Mouse (Mus musculus) neural tube, embryonic 14.5 days (tissue): ENCODE measurements at regions not wholly inside any gene's neighbourhood (a gene's known extent, or its start where the extent isn't known, plus 50 kb on each side); places are given as distances from the start of the nearest gene placed in this dataset.

ENCODE experiments used
- ATAC-seq: fragments of 200-750 bp; cut with Nextera tagmentation; 2 replicates; pipeline ENCODE4 v1.8.0; 2017; ENCODE audit warnings: low read depth, mild to moderate bottlenecking, moderate TSS enrichment, moderate library complexity
- H3K27ac ChIP-seq: fragments of 300-500 bp; sonication (generic); 2 replicates; pipeline ENCODE4 v1.5.1; 2014; ENCODE audit warnings: low read depth, mild to moderate bottlenecking, control low read depth, low read length, moderate library complexity, mixed read lengths
- H3K27me3 ChIP-seq: fragments of 300-500 bp; sonication (generic); 2 replicates; pipeline ENCODE4 v1.6.1; 2014; ENCODE audit warnings: low read length; ENCODE audit not compliant: control insufficient read depth, insufficient read depth
- H3K36me3 ChIP-seq: fragments of 300-500 bp; sonication (generic); 2 replicates; pipeline ENCODE4 v1.6.1; 2014; ENCODE audit warnings: low read length, mixed read lengths; ENCODE audit not compliant: control insufficient read depth, insufficient read depth
- H3K4me1 ChIP-seq: fragments of 300-500 bp; sonication (generic); 2 replicates; pipeline ENCODE4 v1.6.1; 2014; ENCODE audit warnings: low read length; ENCODE audit not compliant: control insufficient read depth, insufficient read depth
- H3K4me2 ChIP-seq: fragments of 300-500 bp; sonication (generic); 2 replicates; pipeline ENCODE4 v1.6.1; 2014; ENCODE audit warnings: mild to moderate bottlenecking, low read depth, low read length, control low read depth
- H3K4me3 ChIP-seq: fragments of 300-500 bp; sonication (generic); 2 replicates; pipeline ENCODE4 v1.5.1; 2014; ENCODE audit warnings: low read depth, low read length, control low read depth, mixed read lengths
- H3K9ac ChIP-seq: fragments of 300-500 bp; sonication (generic); replicated peaks from 2 replicates; pipeline ENCODE4 v1.6.1; 2014; ENCODE audit warnings: low read depth, mild to moderate bottlenecking, control low read depth, low read length, mixed read lengths
- H3K9me3 ChIP-seq: fragments of 300-500 bp; sonication (generic); 2 replicates; pipeline ENCODE4 v1.6.1; 2016; ENCODE audit warnings: low read length; ENCODE audit not compliant: control insufficient read depth
- WGBS: fragments of 180-500 bp; shearing (Covaris S2); extraction: QIAGEN DNeasy Blood & Tissue Kit; methylation state at CpG from one replicate; pipeline ENCODE4 v1.1.7; 2014; 5-methylcytosine and 5-hydroxymethylcytosine counted together

- Histone ChIP-seq H3K27me3 (no peaks in the 10 kb centered on the region), H3K4me1 (0 out of 2 replicates have a peak, but pooled peaks cover 3% of the 10 kb centered on the region), H3K9me3 (no peaks in the 10 kb centered on the region), H3K36me3 (no peaks in the 10 kb centered on the region), H3K27ac (no peak overlapping the region), H3K4me3 (no peak overlapping the region), H3K9ac (no peak overlapping the region), H3K4me2 (no peak overlapping the region)
- ATAC-seq: no peak
- 58% methylated on average over 9 of the region's 9 CpGs for WGBS
These were observed 76.7 kb downstream of the Trim29 start for GRCm38 (mm10) chr9:43387397-43387796.

DNA sequence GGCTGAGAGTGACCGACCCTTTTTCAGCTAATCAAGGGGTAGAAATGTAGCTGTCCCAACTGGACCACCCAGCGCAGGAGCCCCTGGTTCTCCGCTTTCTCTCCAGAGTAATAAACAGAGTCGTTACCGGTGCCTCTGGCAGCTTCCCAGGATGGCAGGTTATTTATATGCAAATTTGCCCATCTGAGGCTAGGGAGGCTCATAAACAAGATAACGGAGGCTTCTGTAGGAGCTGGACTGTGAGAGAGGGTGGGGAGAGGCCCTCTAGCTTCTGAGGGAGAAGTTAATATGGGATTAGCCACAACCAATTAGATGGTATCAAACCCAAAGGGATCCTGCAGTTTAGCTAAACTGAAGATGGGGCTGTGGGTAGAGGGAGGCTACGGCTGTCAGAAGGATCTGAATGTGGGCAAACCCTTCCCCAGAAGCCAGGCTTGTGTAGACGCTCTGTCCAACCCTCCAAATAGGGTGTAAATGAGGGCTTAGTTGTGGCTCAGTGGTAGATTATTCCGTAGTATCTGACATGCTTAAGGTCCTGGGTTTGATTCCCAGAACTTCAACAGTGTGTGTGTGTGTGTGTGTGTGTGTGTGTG lies 78.9 kb downstream of the Trim29 start:
- no peaks in the 10 kb centered on the region for H3K27me3 ChIP-seq
- 11% methylated on average over 9 of the region's 9 CpGs for WGBS
- H3K36me3 ChIP-seq: no peaks in the 10 kb centered on the region
- peak; percentile 81 for ATAC-seq
- H3K4me2 ChIP-seq: no peak overlapping the region
- 0 out of 2 replicates have a peak, but pooled peaks cover 3% of the 10 kb centered on the region for H3K4me1 ChIP-seq
- H3K27ac ChIP-seq: no peak overlapping the region
- no peak overlapping the region for H3K9ac ChIP-seq
- H3K9me3 ChIP-seq: no peaks in the 10 kb centered on the region
- H3K4me3 ChIP-seq: no peak overlapping the region

- H3K27ac ChIP-seq: no peak overlapping the region
- no peak overlapping the region for H3K4me2 ChIP-seq
- H3K4me3 ChIP-seq: no peak overlapping the region
- H3K36me3 ChIP-seq: no peaks in the 10 kb centered on the region
- no peak for ATAC-seq
- H3K4me1 ChIP-seq: 0 out of 2 replicates have a peak, but pooled peaks cover 3% of the 10 kb centered on the region
- H3K9ac ChIP-seq: no peak overlapping the region
- WGBS: 71% methylated on average over 6 of the region's 6 CpGs
- H3K27me3 ChIP-seq: no peaks in the 10 kb centered on the region
- H3K9me3 ChIP-seq: no peaks in the 10 kb centered on the region
These were observed 81.9 kb downstream of the Trim29 start for GRCm38 (mm10) chr9:43392467-43393064.

- H3K36me3 ChIP-seq: no peaks in the 10 kb centered on the region
- WGBS: 59% methylated on average over 5 of the region's 5 CpGs
- H3K4me2 ChIP-seq: no peak overlapping the region
- H3K27ac ChIP-seq: no peak overlapping the region
- no peaks in the 10 kb centered on the region for H3K9me3 ChIP-seq
- H3K4me1 ChIP-seq: 0 out of 2 replicates have a peak, but pooled peaks cover 3% of the 10 kb centered on the region
- H3K27me3 ChIP-seq: no peaks in the 10 kb centered on the region
- no peak overlapping the region for H3K9ac ChIP-seq
- no peak overlapping the region for H3K4me3 ChIP-seq
- ATAC-seq: no peak
These were observed 83.6 kb downstream of the Trim29 start for GRCm38 (mm10) chr9:43394204-43394603.

GRCm38 (mm10) chr9:43395209-43395608 lies 84.6 kb downstream of the Trim29 start:
- Histone ChIP-seq H3K27me3 (no peaks in the 10 kb centered on the region), H3K4me1 (no peaks in the 10 kb centered on the region), H3K9me3 (no peaks in the 10 kb centered on the region), H3K36me3 (no peaks in the 10 kb centered on the region), H3K4me2 (no peak overlapping the region), H3K27ac (no peak overlapping the region), H3K9ac (no peak overlapping the region), H3K4me3 (no peak overlapping the region)
- WGBS: 37% methylated on average over 5 of the region's 5 CpGs
- no peak for ATAC-seq

GRCm38 (mm10) chr9:43396566-43396965 lies 85.9 kb downstream of the Trim29 start:
- Histone ChIP-seq H3K27ac (no peak overlapping the region), H3K36me3 (no peaks in the 10 kb centered on the region), H3K27me3 (no peaks in the 10 kb centered on the region), H3K4me1 (no peaks in the 10 kb centered on the region), H3K4me3 (no peak overlapping the region), H3K9ac (no peak overlapping the region), H3K4me2 (no peak overlapping the region), H3K9me3 (no peaks in the 10 kb centered on the region)
- no peak for ATAC-seq

GRCm38 (mm10) chr9:43408493-43408892 lies 97.8 kb downstream of the Trim29 start:
- no peak overlapping the region for H3K9ac ChIP-seq
- no peaks in the 10 kb centered on the region for H3K36me3 ChIP-seq
- no peaks in the 10 kb centered on the region for H3K27me3 ChIP-seq
- H3K4me1 ChIP-seq: no peaks in the 10 kb centered on the region
- ATAC-seq: no peak
- H3K27ac ChIP-seq: no peak overlapping the region
- 57% methylated on average over 6 of the region's 6 CpGs for WGBS
- H3K4me2 ChIP-seq: no peak overlapping the region
- no peaks in the 10 kb centered on the region for H3K9me3 ChIP-seq
- H3K4me3 ChIP-seq: no peak overlapping the region

- Histone ChIP-seq H3K27me3 (no peaks in the 10 kb centered on the region), H3K9ac (no peak overlapping the region), H3K4me1 (no peaks in the 10 kb centered on the region), H3K36me3 (no peaks in the 10 kb centered on the region), H3K9me3 (no peaks in the 10 kb centered on the region), H3K27ac (no peak overlapping the region), H3K4me2 (no peak overlapping the region), H3K4me3 (no peak overlapping the region)
- WGBS: 69% methylated on average over 3 of the region's 3 CpGs
- ATAC-seq: no peak
These were observed 101.8 kb downstream of the Trim29 start for GRCm38 (mm10) chr9:43412473-43412872.

GRCm38 (mm10) chr9:43419993-43420715 lies 109.5 kb downstream of the Trim29 start:
- 22% methylated on average over 17 of the region's 17 CpGs for WGBS
- no peak overlapping the region for H3K9ac ChIP-seq
- H3K9me3 ChIP-seq: no peaks in the 10 kb centered on the region
- peak overlapping the region; percentile 12; the same call in 1 of the 2 replicates for H3K4me2 ChIP-seq
- H3K4me1 ChIP-seq: no peaks in the 10 kb centered on the region
- no peak for ATAC-seq
- no peaks in the 10 kb centered on the region for H3K27me3 ChIP-seq
- H3K27ac ChIP-seq: no peak overlapping the region
- no peaks in the 10 kb centered on the region for H3K36me3 ChIP-seq
- no peak overlapping the region for H3K4me3 ChIP-seq
